Mouse (Mus musculus) right cerebral cortex, postnatal 14 days (tissue): ENCODE measurements around the gene Olfr726.
A peak's percentile ranks its signal among the peaks of the same experiment; 100 is the strongest.

Experiments used
- DNase-seq: peaks from one replicate; pipeline ENCODE4 v3.0.0; 2022

Gene Olfr726

DNA sequence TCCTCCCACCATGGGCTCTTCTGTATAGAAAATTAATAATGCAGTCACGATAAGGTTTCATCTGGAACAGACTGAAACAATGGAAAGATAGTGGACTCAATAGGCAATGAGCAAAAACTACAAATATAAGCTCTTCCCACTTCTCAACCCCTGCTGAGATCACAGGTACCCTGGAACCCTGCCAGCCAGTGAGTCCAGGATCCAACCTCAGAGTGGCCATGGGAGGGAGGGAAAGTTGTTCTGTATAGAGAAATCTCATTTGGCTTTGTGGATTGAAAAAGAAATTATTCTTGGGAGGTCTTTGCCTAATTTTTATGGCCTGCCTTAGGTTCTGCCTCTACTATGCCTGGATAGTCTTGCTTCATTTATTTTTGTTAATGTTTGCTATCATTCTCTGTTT lies at the start of gene Olfr726:
Gene Olfr726 (minus strand): TSS at position 101 of the 400 bp plus-strand sequence.
- DNase-seq: no peak

DNA sequence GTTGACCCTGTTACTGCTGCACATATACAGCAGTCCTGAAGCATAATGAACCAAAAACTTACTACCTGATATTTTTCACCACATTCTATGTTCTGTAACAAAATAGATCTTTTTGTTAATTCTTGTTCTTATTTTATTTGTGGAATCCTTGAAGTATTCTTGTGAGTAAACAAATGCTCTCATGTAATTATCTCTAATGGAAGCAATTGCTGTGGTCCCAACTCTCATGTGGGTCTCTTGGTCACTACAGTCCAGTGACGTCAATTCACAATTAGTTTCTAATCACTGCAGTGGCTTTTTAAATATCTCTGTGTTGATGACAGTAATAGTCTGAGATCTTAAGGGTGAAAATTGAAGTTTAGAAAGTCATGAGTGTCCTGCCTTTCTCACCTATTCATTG lies 32.1 kb upstream of the Olfr726 start, which contains the start of gene Olfr727:
Gene Olfr727 (plus strand): TSS at position 301 of the 400 bp plus-strand sequence.
- DNase-seq: no peak

DNA sequence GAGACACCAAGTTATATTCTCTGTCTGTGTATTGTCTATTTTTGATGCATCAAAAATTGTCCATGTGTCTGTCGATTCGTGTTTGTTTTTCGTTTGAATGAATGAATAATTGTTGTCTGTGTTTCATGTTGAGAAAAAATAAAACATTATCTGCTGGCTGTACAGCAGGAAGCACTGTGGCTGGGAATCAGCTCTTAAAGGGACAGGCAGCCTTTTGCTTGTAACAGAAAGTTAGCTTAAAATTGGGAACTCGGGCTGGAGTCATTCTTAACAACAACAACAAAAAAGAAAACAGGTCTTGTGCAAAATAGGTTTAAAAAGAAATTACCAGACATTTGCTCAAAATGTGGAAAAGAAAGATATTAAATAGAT lies 28.0 kb downstream of the Olfr726 start:
- DNase-seq: no peak

DNA sequence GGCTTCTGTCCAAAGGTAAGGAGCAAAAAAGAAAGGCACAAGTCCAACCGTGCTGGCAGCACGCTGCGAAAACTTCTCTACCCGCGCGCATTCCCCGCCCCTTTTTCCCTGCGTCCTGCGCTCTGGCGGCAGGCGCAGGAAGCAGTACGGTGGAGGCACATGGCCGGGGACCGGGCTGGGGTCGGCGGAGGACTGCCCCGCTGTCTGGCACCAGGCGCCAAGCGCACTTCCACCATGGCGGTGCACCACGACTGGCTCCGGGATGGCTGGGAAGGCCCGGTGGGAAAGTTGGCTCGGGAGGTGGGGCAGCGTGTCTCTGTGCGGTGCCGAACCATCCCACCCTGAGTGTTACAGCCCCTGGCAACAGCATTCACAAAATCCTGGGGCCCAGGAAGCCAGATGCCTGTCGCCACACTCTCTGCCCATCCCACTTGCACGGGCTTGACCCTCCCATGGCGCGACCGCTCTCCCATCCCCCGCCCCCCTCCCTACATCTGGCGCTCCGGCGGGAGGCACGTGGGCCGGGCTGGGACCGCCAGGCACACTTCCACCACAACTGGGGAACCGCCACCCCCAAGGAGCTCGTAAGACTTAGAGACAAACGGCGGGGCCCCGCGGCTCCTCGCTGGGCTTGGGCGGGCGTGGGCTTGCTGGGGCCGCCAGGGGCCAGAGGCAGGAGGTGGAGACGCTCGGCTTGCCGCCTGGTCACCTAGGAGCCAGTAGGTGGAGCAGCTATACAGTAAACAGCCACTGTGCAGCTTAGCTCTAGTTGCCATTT lies 28.6 kb downstream of the Olfr726 start:
- peak; percentile 42 for DNase-seq

DNA sequence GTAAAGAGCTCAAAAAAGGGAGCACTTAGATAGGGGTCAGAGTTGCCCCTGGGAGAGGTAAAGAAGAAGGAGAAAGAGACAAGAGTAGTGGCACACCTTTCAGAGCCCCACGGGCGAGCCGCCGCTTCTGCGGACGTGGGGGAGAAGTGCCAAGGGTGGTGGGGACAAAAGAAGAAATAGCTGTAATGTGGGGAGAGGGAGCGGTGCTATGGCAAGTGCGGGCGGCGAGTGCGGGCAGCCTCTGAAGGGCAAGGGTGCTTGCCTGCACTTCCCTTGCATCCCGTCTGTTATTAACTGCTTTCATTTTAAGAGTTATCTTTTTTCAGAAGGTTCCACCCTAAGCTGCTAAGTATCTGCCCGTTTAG lies 29.2 kb downstream of the Olfr726 start:
- DNase-seq: no peak

DNA sequence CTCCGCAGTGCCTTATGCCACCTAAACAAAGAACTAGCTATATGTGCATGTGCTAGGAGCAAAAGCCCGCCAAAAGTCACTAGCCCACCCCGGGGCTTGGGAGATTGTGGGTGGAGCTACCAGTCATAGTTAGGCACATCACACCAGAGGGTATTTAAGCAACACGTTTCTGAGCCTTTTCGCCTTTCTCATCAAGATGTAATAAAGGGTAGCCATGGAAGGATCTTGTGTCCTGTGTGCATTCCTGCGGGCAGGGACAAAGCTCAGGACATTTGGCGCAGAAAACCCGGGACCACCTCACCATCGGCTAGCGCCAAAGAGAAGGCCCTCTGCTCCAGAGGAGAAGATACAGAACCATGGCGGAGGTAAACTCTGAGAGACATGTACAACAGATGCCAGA lies 29.6 kb downstream of the Olfr726 start:
- DNase-seq: no peak

DNA sequence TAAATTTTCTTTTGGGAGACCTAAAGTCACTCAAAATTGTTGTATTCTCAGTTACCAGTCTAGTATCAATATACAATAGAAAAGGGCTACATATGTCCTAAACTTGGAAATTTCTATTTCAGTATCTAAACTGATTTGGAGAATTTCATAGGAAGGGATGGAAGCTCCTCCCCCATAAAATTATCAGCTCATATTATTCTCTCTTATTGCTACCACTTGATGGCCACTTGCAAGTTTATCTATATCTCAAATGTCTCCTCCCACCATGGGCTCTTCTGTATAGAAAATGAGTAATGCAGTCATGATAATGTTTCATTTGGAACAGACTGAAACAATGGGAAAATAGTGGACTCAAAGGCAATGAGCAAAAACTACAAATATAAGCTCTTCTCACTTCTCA lies 50.5 kb downstream of the Olfr726 start, which contains the start of gene Olfr725:
Gene Olfr725 (minus strand): TSS at position 101 of the 400 bp plus-strand sequence.
- no peak for DNase-seq
